Mouse (Mus musculus): Measurements from ENCODE around the gene Fgfr2.

DNA sequence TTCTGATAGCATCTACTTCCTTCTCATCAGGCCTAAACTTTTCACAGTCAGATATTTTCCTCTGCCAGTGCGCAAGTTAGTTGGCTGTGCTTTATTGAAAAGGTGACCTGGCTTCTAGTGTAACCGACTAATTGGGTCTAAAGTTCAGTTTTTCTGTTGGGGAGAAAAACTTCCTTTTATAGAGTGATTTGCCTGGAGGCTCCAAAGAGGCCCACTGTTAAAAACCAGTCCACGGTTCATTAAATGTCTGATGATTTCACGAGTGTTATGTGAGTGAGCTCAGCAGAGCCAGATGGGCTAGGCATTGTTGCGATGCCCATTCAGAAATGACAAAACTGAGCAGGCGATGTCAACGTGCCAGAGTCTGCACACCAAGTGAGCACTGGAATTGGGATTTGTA is 2552.7 kb downstream of the Fgfr2 start:
- no peak for TF ChIP-seq POLR2AphosphoS2 (IDR thresholded peaks at IDR 0.05; ENCODE audit: insufficient read length, low read depth)
- no peak for TF ChIP-seq E2F4 (IDR thresholded peaks at IDR 0.05; ENCODE audit: insufficient read depth)
- TF ChIP-seq POLR2A (IDR thresholded peaks at IDR 0.05; ENCODE audit: insufficient read length, low read depth): no peak
- TF ChIP-seq MAX (IDR thresholded peaks at IDR 0.05; ENCODE audit: low read depth): no peak
- TF ChIP-seq TCF12 (IDR thresholded peaks at IDR 0.05; ENCODE audit: insufficient read depth, poor library complexity, severe bottlenecking): no peak
